Mouse (Mus musculus): ENCODE results near the gene AC109138.7. TPM values are rescaled to one million over a fixed set of nuclear protein-coding genes. Genes with fewer than 3 reads are reported as not detected.

AC109138.7 gene
- not detected for total RNA-seq (2023)

GRCm38 (mm10) chr19:4214071-4214770 lies at the start of gene AC109138.7, which contains the start of gene Clcf1:
Gene AC109138.7 (plus strand): TSS chr19:4214357.
Gene Clcf1 (plus strand): TSS chr19:4214238.

GRCm38 (mm10) chr19:4175368-4175947 lies 38.7 kb upstream of the AC109138.7 start, which contains the start of gene Carns1:
Gene Carns1 (minus strand): TSS chr19:4175479.

GRCm38 (mm10) chr19:4190831-4191334 lies 23.3 kb upstream of the AC109138.7 start, which contains the start of gene Tbc1d10c:
Gene Tbc1d10c (minus strand): TSS chr19:4191284.

GRCm38 (mm10) chr19:4191528-4192250 lies 22.5 kb upstream of the AC109138.7 start, which contains the start of gene Ppp1ca:
Gene Ppp1ca (plus strand): TSS chr19:4192065.

GRCm38 (mm10) chr19:4201291-4201909 lies 12.8 kb upstream of the AC109138.7 start, which contains the start of gene Rad9a:
Gene Rad9a (minus strand): TSS chr19:4201662.

GRCm38 (mm10) chr19:4231253-4232185 lies 17.4 kb downstream of the AC109138.7 start, which contains the start of gene Pold4:
Gene Pold4 (plus strand): TSS chr19:4231899.

GRCm38 (mm10) chr19:4268566-4269361 lies 54.6 kb downstream of the AC109138.7 start, which contains the start of gene Ssh3:
Gene Ssh3 (minus strand): TSS chr19:4269180.

Other genes starting within 250 kb of the AC109138.7 start
- gene Aldh3b2, start 242.0 kb upstream of the AC109138.7 start, total RNA-seq (2023) = 1 to 10 TPM; 4.2 to 6.3 TPM
- not detected for gene Acy3, start 227.8 kb upstream of the AC109138.7 start, total RNA-seq (2023)
- gene Tbx10, start 221.6 kb upstream of the AC109138.7 start, total RNA-seq (2023) = not detected
- 10 to 100 TPM in 1 of 2 experiments, 1 to 10 TPM in 1; 8.0 to 14.1 TPM for gene Nudt8, start 213.8 kb upstream of the AC109138.7 start, total RNA-seq (2023)
- gene Gm49405, start 213.7 kb upstream of the AC109138.7 start, total RNA-seq (2023) = 1 to 10 TPM; 1.5 to 1.6 TPM
- 1 to 10 TPM; 2.5 to 4.8 TPM for gene Doc2g, start 211.0 kb upstream of the AC109138.7 start, total RNA-seq (2023)
- gene Ndufv1, start 201.6 kb upstream of the AC109138.7 start, total RNA-seq (2023) = 10 to 100 TPM; 58.0 to 65.5 TPM
- 100 to 1,000 TPM; 150 to 173 TPM for gene Gstp1, start 176.4 kb upstream of the AC109138.7 start, total RNA-seq (2023)
- 10 to 100 TPM; 15.3 to 58.8 TPM for gene Gstp2, start 168.3 kb upstream of the AC109138.7 start, total RNA-seq (2023)
- 1 to 10 TPM; 6.8 to 7.6 TPM for gene Gstp3, start 154.8 kb upstream of the AC109138.7 start, total RNA-seq (2023)
- gene Cabp2, start 132.8 kb upstream of the AC109138.7 start, total RNA-seq (2023) = not detected
- 100 to 1,000 TPM; 250 to 306 TPM for gene Cdk2ap2, start 117.2 kb upstream of the AC109138.7 start, total RNA-seq (2023)
- gene Pitpnm1, start 114.4 kb upstream of the AC109138.7 start, total RNA-seq (2023) = 100 to 1,000 TPM; 399 to 422 TPM
- gene Aip, start 88.5 kb upstream of the AC109138.7 start, total RNA-seq (2023) = 100 to 1,000 TPM; 105 to 131 TPM
- gene Gpr152, start 74.6 kb upstream of the AC109138.7 start, total RNA-seq (2023) = under 1 TPM; 0.31 to 0.43 TPM
- 10 to 100 TPM in 1 of 2 experiments, 1 to 10 TPM in 1; 5.6 to 10.1 TPM for gene Cabp4, start 70.3 kb upstream of the AC109138.7 start, total RNA-seq (2023)
- gene Coro1b, start 65.7 kb upstream of the AC109138.7 start, total RNA-seq (2023) = 100 to 1,000 TPM; 435 to 477 TPM
- 10 to 100 TPM; 13.1 to 17.2 TPM for gene Ptprcap, start 60.8 kb upstream of the AC109138.7 start, total RNA-seq (2023)
- gene Rps6kb2, start 51.0 kb upstream of the AC109138.7 start, total RNA-seq (2023) = 10 to 100 TPM; 41.7 to 47.8 TPM
- gene Carns1, start 38.9 kb upstream of the AC109138.7 start, total RNA-seq (2023) = 1 to 10 TPM; 5.7 to 6.3 TPM
- gene Tbc1d10c, start 23.1 kb upstream of the AC109138.7 start, total RNA-seq (2023) = 10 to 100 TPM; 29.8 to 31.7 TPM
- 100 to 1,000 TPM; 360 to 389 TPM for gene Ppp1ca, start 22.3 kb upstream of the AC109138.7 start, total RNA-seq (2023)
- gene Rad9a, start 12.7 kb upstream of the AC109138.7 start, total RNA-seq (2023) = 10 to 100 TPM; 32.7 to 35.4 TPM
- gene Clcf1, start 119 bp upstream of the AC109138.7 start, total RNA-seq (2023) = 10 to 100 TPM; 29.0 to 34.8 TPM
- gene Pold4, start 17.5 kb downstream of the AC109138.7 start, total RNA-seq (2023) = 100 to 1,000 TPM; 108 to 115 TPM
- 10 to 100 TPM; 50.8 to 51.4 TPM for gene Ssh3, start 54.8 kb downstream of the AC109138.7 start, total RNA-seq (2023)
- gene Ankrd13d, start 68.8 kb downstream of the AC109138.7 start, total RNA-seq (2023) = 10 to 100 TPM; 18.4 to 19.2 TPM
- 100 to 1,000 TPM; 425 to 438 TPM for gene Grk2, start 91.9 kb downstream of the AC109138.7 start, total RNA-seq (2023)
- 100 to 1,000 TPM; 128 to 130 TPM for gene Kdm2a, start 183.9 kb downstream of the AC109138.7 start, total RNA-seq (2023)
- gene Rhod, start 225.1 kb downstream of the AC109138.7 start, total RNA-seq (2023) = under 1 TPM in 1 of 2 experiments, not detected in 1; 0.42 TPM

All from monocyte, adult 59 days (primary cell).